Mouse (Mus musculus) hematopoietic stem cell, adult 5-6 weeks (primary cell): ENCODE measurements around the gene Tpst2. TPM values are rescaled to one million over a fixed set of nuclear protein-coding genes. Genes with fewer than 3 reads are reported as not detected.

Experiments
- ATAC-seq, 2 experiments: fragments of 125-278 bp in 1 of 2; replicated peaks in 1 of 2; 2 replicates each; pipeline ENCODE4 v1.8.0; 2016 to 2017; ENCODE audit warnings: inconsistent platforms in 2 of 2, mild to moderate bottlenecking in 2 of 2, moderate number of reproducible peaks in 2 of 2, low read depth in 1 of 2, moderate TSS enrichment in 1 of 2; ENCODE audit not compliant: low FRiP score in 2 of 2, poor library complexity in 2 of 2, severe bottlenecking in 2 of 2, insufficient read depth in 1 of 2, low TSS enrichment in 1 of 2
- total RNA-seq: library from RNA; stranded (forward); fragments of 172-1452, 232-1000 nt; gene quantifications from 2 replicates; pipeline ENCODE4 v1.2.3, GENCODE M21; 2017

Gene Tpst2
- total RNA-seq, 1 experiment from 2014 or later = 41.9 TPM

DNA sequence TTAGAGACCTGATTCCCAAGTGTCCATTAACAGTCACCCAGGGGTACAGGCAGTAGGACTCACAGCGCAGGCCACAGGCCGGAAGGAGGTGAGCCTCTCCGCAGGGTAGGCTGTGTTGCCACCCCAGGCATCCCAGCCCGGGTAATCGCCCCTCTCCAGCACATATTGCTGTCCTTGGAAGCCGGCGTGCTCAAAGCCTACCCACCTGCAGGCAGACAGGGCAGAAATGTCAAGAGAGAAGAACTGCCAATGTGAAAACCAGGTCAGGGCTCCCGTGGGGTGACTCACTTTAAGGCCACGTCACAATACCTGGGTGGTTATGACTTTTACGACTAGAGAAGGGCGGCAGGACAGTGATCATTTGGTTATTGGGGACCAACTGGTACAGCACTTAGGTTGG is 27.4 kb upstream of the Tpst2 start:
- ATAC-seq = no peak

DNA sequence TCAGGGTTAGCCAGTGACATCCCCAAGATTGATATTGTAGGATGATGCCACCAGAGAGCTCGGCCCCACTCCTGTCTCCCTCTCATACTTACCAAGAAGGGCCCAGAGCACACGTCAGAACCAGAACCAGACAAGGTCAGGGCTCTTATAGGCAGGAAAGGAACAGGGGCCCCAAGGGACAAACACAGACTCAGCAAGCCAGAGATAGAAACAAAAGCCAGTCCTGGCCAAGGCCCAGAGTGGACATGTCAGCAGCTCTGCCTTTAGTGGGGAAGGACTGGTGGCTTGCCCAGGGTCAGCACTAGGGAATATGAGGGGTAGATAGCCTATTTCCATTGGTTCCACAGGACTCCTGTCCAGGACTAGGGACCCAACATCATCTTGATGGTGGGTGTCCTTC is 24.1 kb upstream of the Tpst2 start, which contains the start of gene Cryba4:
Gene Cryba4, minus strand, starts transcription at position 119 of the 400 bp plus-strand sequence.
- ATAC-seq = no peak

GRCm38 (mm10) chr5:112253169-112253568 is 23.3 kb upstream of the Tpst2 start:
- no peak; a peak in 1 of 4 replicates for ATAC-seq

DNA sequence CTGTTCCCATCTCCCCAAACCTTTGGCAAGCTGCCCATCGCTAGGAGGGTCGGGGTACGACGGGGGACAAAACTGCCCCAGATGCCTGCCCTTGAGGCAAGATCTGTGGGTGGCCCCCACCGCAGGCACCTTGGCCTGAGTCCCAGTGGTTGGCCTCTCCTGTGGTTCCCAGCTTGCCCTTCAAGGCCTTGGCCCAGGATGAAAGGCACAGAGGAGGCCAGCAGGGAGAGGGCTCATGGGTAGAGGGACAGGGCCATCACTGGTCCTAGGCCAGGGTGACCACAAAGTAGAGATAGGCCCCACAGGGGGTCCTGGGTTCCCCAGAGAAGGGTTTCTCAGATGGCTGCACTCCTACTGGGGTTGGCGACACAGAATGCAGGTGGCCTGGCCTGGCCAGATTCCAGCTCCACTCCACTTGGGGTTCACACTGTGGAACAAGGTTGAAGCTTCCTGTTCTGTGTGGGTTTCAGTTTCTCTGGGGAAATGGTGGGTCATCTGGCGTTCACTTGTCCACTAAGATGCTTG is 22.1 kb upstream of the Tpst2 start:
- ATAC-seq = peak; percentile 54 to 62

DNA sequence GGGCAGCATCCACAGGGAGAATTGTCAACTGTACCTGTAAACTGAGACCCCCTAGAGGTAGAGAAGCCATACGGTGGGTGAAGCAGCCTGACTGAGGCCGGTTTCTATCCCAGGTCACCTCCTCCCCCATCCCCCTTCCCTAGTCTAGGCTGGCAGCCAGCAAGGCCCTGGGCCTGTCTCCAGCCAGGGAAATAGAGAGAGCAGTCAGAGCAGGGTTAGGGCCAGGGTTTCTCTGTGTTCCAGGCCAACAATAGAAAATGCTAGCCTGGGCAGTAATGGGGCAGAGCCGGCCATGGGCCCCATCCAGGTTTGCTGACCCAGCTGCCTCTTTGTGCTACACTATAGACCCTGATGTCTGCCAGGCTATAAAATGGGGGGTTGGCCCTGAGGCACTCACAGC is 21.1 kb upstream of the Tpst2 start, which contains the start of gene Crybb1:
Gene Crybb1, plus strand, starts transcription at position 390 of the 400 bp plus-strand sequence.
- ATAC-seq = no peak

DNA sequence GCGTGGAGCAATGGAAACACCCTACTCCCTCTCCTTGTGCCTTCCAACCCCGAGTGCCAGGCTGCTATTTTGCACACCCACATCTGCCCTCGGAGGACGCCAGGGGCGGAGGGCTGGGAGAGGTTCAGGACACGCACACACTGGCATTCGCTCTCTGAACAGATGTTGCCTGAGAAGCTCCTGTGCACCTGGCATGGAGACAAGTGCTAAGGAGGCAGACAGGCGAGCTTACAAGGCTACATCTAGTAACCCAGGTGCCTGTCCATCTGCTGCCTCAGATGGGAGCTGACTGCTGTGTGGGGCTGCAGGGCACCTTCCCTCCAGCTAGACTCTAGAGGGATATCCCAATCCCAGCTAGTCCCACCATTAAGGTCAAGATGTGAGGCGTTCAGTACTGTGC is 20.0 kb upstream of the Tpst2 start:
- ATAC-seq = no peak

GRCm38 (mm10) chr5:112257896-112258295 is 18.6 kb upstream of the Tpst2 start:
- no peak for ATAC-seq

- ATAC-seq = no peak
These were observed 16.4 kb upstream of the Tpst2 start for GRCm38 (mm10) chr5:112259862-112260650.

GRCm38 (mm10) chr5:112260818-112261217 is 15.7 kb upstream of the Tpst2 start:
- no peak for ATAC-seq

DNA sequence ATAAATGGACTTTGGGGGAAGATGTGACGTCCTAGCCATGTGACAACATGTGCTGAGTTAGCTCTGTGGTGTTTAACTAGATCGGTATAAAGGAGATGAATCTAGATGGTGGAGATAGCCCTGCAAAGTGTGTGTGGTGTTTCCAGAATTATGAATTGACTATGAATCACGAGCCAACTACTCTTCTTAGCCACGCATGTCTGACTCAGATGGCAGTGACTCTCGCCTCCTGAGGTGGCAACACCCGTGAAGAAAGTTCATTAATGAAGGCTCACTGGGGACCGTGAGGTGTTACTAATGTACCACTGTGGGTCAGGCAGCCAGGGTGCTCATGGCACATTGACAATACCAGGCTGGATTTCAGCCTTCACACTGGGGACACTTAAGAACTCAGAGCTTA is 12.4 kb upstream of the Tpst2 start:
- ATAC-seq = no peak

- no peak for ATAC-seq
These were observed 11.4 kb upstream of the Tpst2 start for GRCm38 (mm10) chr5:112265110-112265509.

- ATAC-seq = peak; percentile 75 to 88
These were observed 11.0 kb upstream of the Tpst2 start for GRCm38 (mm10) chr5:112265515-112265914.

GRCm38 (mm10) chr5:112266011-112266777 is 10.3 kb upstream of the Tpst2 start:
- peak; percentile 56 to 60; a peak in 3 of 4 replicates for ATAC-seq

- ATAC-seq = peak in 1 of 2 experiments; percentile 11; a peak in 1 of 4 replicates
These were observed 5.5 kb upstream of the Tpst2 start for GRCm38 (mm10) chr5:112270764-112271541.

GRCm38 (mm10) chr5:112272934-112273333 is 3.6 kb upstream of the Tpst2 start:
- no peak for ATAC-seq

DNA sequence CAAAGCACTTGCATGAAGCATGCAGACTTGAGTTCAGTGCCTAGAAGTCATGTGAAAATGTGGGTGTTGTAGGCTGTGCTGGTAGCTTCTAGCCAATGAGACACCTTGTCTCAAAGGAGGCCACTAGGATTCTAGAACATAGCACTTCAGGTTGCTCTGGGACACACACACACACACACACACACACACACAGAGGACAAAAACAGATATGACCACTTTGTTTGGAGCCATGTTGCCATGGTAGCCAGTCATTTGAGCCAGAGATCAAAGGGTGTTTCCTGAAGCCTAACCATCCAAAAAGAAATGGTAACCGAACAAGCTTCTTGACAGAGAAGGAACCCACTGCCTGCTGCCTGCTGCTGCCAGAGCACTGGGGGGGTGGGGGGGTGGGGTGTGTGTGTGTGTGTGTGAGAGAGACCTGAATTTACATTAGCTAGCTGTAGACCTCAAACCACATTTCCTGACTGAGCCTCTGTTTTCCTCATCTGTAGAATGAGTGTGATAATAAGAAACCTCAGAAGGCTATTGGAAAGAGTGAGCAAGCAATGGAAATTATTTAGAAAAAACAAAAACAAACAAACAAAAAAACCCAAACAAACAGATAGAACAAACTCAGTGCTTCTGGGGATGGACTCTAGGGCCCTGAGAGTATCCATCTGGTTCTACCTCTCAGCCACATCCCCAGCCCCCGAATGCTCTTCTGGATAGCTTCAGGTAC is 2.6 kb upstream of the Tpst2 start:
- no peak for ATAC-seq
